ENCODE assay signal across 10 mouse cellular contexts in genomic region chr11:86872537-86873405, GRCm38 (mm10).
DNase-seq lines count a peak whose midpoint lies in the region; ATAC-seq lines count a peak whose summit lies in the region.
"Had no signal": no experiment of that assay in that cellular context is flagged by ENCODE, and none has a peak within 500 bp of the region (broad histone marks: within the 10 kb centered on the region; RNA-seq: fewer than 3 reads in every experiment).

No protein-coding gene starts in this region.

- H3K4me1 ChIP-seq in lung, embryonic 16.5 days (replicated peaks; ENCODE audit: control insufficient read depth, insufficient read depth, low read length): no peaks in the 10 kb centered on the region
- H3K4me1 ChIP-seq in forebrain, embryonic 14.5 days (ENCODE audit: control insufficient read depth, insufficient read depth, low read length): peaks cover 10% of the 10 kb centered on the region; the same call in 1 of the 2 replicates

- H3K9ac ChIP-seq in lung, embryonic 16.5 days (ENCODE audit: low read length): no peak overlapping the region
- no peak overlapping the region for H3K9ac ChIP-seq in forebrain, embryonic 14.5 days (ENCODE audit: low read length)

- no peak overlapping the region for H3K27ac ChIP-seq in lung, embryonic 16.5 days (ENCODE audit: low read length)
- peak overlapping the region; percentile 22; the same call in 1 of the 2 replicates for H3K27ac ChIP-seq in forebrain, embryonic 14.5 days (ENCODE audit: low read depth, low read length)

- ATAC-seq in lung, embryonic 16.5 days (ENCODE audit: low read depth): peak; percentile 65
- 0 out of 2 replicates have a peak, but pooled peaks have one; percentile 32 for ATAC-seq in forebrain, embryonic 14.5 days

- no peaks in the 10 kb centered on the region for H3K27me3 ChIP-seq in lung, embryonic 16.5 days (ENCODE audit: control insufficient read depth, insufficient read depth, low read depth, low read length)
- H3K27me3 ChIP-seq in forebrain, embryonic 14.5 days (replicated peaks; ENCODE audit: control insufficient read depth, insufficient read depth, low read length): no peaks in the 10 kb centered on the region

- no peak overlapping the region for H3K4me2 ChIP-seq in lung, embryonic 16.5 days (ENCODE audit: low read depth, low read length)
- no peak overlapping the region for H3K4me2 ChIP-seq in forebrain, embryonic 14.5 days (ENCODE audit: low read length)

- no peak for DNase-seq in lung, adult 18-20 months
- DNase-seq in forebrain, embryonic 14.5 days (ENCODE audit: low spot score): peak; percentile 72
- peak; percentile 47 for DNase-seq in kidney, postnatal 14 days
- peak; percentile 14 for DNase-seq in naive thymus-derived CD4-positive, alpha-beta T cell, adult 2 months (ENCODE audit: low read depth)
- no peak for DNase-seq in urinary bladder, postnatal 36 days (ENCODE audit: low spot score in 2 of 2)
- no peak for DNase-seq in layer of hippocampus, postnatal 10 days (ENCODE audit: low spot score in 2 of 2)
- DNase-seq in layer of hippocampus, adult 18-20 months (ENCODE audit: low spot score in 2 of 2): no peak
- DNase-seq: right cerebral cortex, postnatal 25 days; thymus, postnatal 4 days had no signal

- 52% methylated on average over 10 of the region's 10 CpGs for WGBS in lung, embryonic 16.5 days
- WGBS in forebrain, embryonic 14.5 days: 57% methylated on average over 10 of the region's 10 CpGs

- H3K36me3 ChIP-seq in lung, embryonic 16.5 days (ENCODE audit: control insufficient read depth, insufficient read depth, low read length): no peaks in the 10 kb centered on the region
- H3K36me3 ChIP-seq in forebrain, embryonic 14.5 days (ENCODE audit: control insufficient read depth, insufficient read depth, low read length): no peaks in the 10 kb centered on the region

- H3K9me3 ChIP-seq in lung, embryonic 16.5 days (ENCODE audit: control insufficient read depth, low read length): no peaks in the 10 kb centered on the region
- no peaks in the 10 kb centered on the region for H3K9me3 ChIP-seq in forebrain, embryonic 14.5 days (replicated peaks; ENCODE audit: control insufficient read depth, low read length)

- H3K4me3 ChIP-seq in lung, embryonic 16.5 days (ENCODE audit: low read length): no peak overlapping the region
- H3K4me3 ChIP-seq in forebrain, embryonic 14.5 days (ENCODE audit: low read depth, low read length): no peak overlapping the region

Comparison
In these comparisons a context has a peak if more than half of its experiments do, and no peak if none do; other contexts are left out.
1. DNase-seq: peak in forebrain, embryonic 14.5 days (single experiment), kidney, postnatal 14 days (single experiment) and naive thymus-derived CD4-positive, alpha-beta T cell, adult 2 months (single experiment); none in lung, adult 18-20 months (0 of 2), urinary bladder, postnatal 36 days (0 of 2), layer of hippocampus, postnatal 10 days (0 of 2) and layer of hippocampus, adult 18-20 months (0 of 2).